Mouse (Mus musculus) neural tube, embryonic 14.5 days (tissue): Measurements from ENCODE around the gene Gm10382. TPM values are rescaled to one million over a fixed set of nuclear protein-coding genes. Genes with fewer than 3 reads are reported as not detected.

Experiments
- ATAC-seq: fragments of 200-750 bp; cut with Nextera tagmentation; 2 replicates; pipeline ENCODE4 v1.8.0; 2017; ENCODE audit warnings: low read depth, mild to moderate bottlenecking, moderate TSS enrichment, moderate library complexity
- H3K27ac ChIP-seq: fragments of 300-500 bp; sonication (generic); 2 replicates; pipeline ENCODE4 v1.5.1; 2014; ENCODE audit warnings: low read depth, mild to moderate bottlenecking, control low read depth, low read length, moderate library complexity, mixed read lengths
- H3K27me3 ChIP-seq: fragments of 300-500 bp; sonication (generic); 2 replicates; pipeline ENCODE4 v1.6.1; 2014; ENCODE audit warnings: low read length; ENCODE audit not compliant: control insufficient read depth, insufficient read depth
- H3K36me3 ChIP-seq: fragments of 300-500 bp; sonication (generic); 2 replicates; pipeline ENCODE4 v1.6.1; 2014; ENCODE audit warnings: low read length, mixed read lengths; ENCODE audit not compliant: control insufficient read depth, insufficient read depth
- H3K4me1 ChIP-seq: fragments of 300-500 bp; sonication (generic); 2 replicates; pipeline ENCODE4 v1.6.1; 2014; ENCODE audit warnings: low read length; ENCODE audit not compliant: control insufficient read depth, insufficient read depth
- H3K4me2 ChIP-seq: fragments of 300-500 bp; sonication (generic); 2 replicates; pipeline ENCODE4 v1.6.1; 2014; ENCODE audit warnings: mild to moderate bottlenecking, low read depth, low read length, control low read depth
- H3K4me3 ChIP-seq: fragments of 300-500 bp; sonication (generic); 2 replicates; pipeline ENCODE4 v1.5.1; 2014; ENCODE audit warnings: low read depth, low read length, control low read depth, mixed read lengths
- H3K9ac ChIP-seq: fragments of 300-500 bp; sonication (generic); replicated peaks from 2 replicates; pipeline ENCODE4 v1.6.1; 2014; ENCODE audit warnings: low read depth, mild to moderate bottlenecking, control low read depth, low read length, mixed read lengths
- H3K9me3 ChIP-seq: fragments of 300-500 bp; sonication (generic); 2 replicates; pipeline ENCODE4 v1.6.1; 2016; ENCODE audit warnings: low read length; ENCODE audit not compliant: control insufficient read depth
- WGBS: fragments of 180-500 bp; shearing (Covaris S2); extraction: QIAGEN DNeasy Blood & Tissue Kit; methylation state at CpG from one replicate; pipeline ENCODE4 v1.1.7; 2014; 5-methylcytosine and 5-hydroxymethylcytosine counted together
- polyA plus RNA-seq: library from polyadenylated mRNA; unstranded; fragments of >200 nt; fragmentation: Nextera tagmentation; extraction: Ambion mirVana; gene quantifications from 2 replicates; pipeline ENCODE4 v1.2.1, GENCODE M21; 2014

Gene Gm10382
- polyA plus RNA-seq, 1 experiment from 2014 or later, result 0.50 TPM

- H3K9ac ChIP-seq, result no peak overlapping the region
- no peaks in the 10 kb centered on the region for H3K4me1 ChIP-seq
- no peak overlapping the region for H3K27ac ChIP-seq
- WGBS, result 63% methylated on average over 7 of the region's 7 CpGs
- no peaks in the 10 kb centered on the region for H3K9me3 ChIP-seq
- no peak overlapping the region for H3K4me2 ChIP-seq
- H3K36me3 ChIP-seq, result no peaks in the 10 kb centered on the region
- H3K4me3 ChIP-seq, result no peak overlapping the region
- H3K27me3 ChIP-seq, result no peaks in the 10 kb centered on the region
- ATAC-seq, result no peak
Observed at GRCm38 (mm10) chr5:125400903-125401302, 11.8 kb downstream of the Gm10382 start.

- Histone ChIP-seq H3K9ac (no peak overlapping the region), H3K4me3 (no peak overlapping the region), H3K27me3 (no peaks in the 10 kb centered on the region), H3K4me2 (no peak overlapping the region), H3K4me1 (peaks cover 7% of the 10 kb centered on the region), H3K36me3 (no peaks in the 10 kb centered on the region), H3K9me3 (no peaks in the 10 kb centered on the region), H3K27ac (no peak overlapping the region)
- ATAC-seq, result no peak
- 66% methylated on average over 10 of the region's 10 CpGs for WGBS
Observed at GRCm38 (mm10) chr5:125402476-125402875, 13.4 kb downstream of the Gm10382 start.

- Histone ChIP-seq H3K27ac (no peak overlapping the region), H3K4me3 (no peak overlapping the region), H3K27me3 (no peaks in the 10 kb centered on the region), H3K9ac (no peak overlapping the region), H3K4me1 (peaks cover 7% of the 10 kb centered on the region), H3K36me3 (no peaks in the 10 kb centered on the region), H3K9me3 (no peaks in the 10 kb centered on the region), H3K4me2 (no peak overlapping the region)
- WGBS, result 60% methylated on average over 6 of the region's 6 CpGs
- no peak for ATAC-seq
Observed at GRCm38 (mm10) chr5:125402991-125403390, 13.9 kb downstream of the Gm10382 start.

DNA sequence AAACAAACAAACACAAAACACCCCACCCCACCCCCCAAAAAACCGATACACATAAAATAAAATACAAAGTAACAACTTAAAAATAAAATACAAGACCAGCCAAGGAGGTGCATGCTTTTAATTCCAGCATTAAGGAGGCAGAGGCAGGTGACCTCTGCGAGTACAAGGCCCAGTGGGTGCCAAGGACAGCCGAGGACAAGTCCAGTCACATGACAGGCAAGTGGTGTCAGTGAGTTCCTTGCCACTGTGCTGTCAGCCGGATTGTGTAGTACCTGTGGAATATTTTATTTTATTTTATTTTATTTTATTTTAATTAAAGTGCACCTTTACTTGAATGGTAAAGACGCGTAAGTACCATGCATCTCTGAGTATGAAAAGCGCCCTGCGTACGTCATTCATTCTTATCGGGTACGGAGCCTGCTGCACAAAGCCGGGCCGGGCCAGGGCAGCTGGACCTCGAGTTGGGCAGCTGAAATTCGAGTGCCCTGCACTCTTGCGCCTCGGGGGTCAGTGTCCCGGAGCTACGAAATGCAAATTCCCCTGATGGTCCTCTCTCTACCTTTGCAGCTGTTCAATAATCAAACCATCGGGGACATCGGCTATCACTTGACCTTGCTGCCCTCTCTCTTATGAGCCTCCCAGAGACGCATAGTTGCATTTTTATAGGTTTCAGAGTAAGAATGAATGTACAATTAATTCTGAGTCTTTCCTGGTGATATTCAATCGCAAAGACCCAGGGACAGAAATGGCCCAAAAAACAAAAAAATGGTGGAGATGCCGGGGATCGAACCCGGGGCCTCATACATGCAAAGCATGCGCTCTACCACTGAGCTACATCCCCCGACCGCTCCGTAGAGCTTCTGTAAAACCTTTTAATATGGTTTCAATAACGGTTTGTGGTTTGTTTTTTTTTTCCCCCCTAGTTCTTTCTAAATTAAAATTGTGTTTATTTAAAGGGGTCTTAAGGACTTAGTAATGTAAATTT lies 14.7 kb downstream of the Gm10382 start:
- WGBS, result 15% methylated on average over 31 of the region's 31 CpGs
- peak overlapping the region; percentile 39; the same call in 1 of the 2 replicates for H3K27ac ChIP-seq

GRCm38 (mm10) chr5:125404536-125404902 lies 15.4 kb downstream of the Gm10382 start:
- H3K9me3 ChIP-seq, result no peaks in the 10 kb centered on the region
- H3K4me2 ChIP-seq, result peak overlapping the region; percentile 44
- H3K27me3 ChIP-seq, result no peaks in the 10 kb centered on the region
- 2% methylated on average over 7 of the region's 7 CpGs for WGBS
- peak overlapping the region; percentile 73 for H3K27ac ChIP-seq
- H3K9ac ChIP-seq, result peak overlapping the region; percentile 52; the same call in 1 of the 2 replicates
- H3K36me3 ChIP-seq, result no peaks in the 10 kb centered on the region
- H3K4me3 ChIP-seq, result peak overlapping the region; percentile 46
- ATAC-seq, result no peak
- H3K4me1 ChIP-seq, result peaks cover 7% of the 10 kb centered on the region

More for the DNA sequence above, 14.7 kb downstream of the Gm10382 start:
- Histone ChIP-seq H3K4me3 (peak overlapping the region; percentile 46), H3K9ac (no peak overlapping the region; the same call in 1 of the 2 replicates), H3K4me1 (peaks cover 7% of the 10 kb centered on the region), H3K27me3 (no peaks in the 10 kb centered on the region), H3K36me3 (no peaks in the 10 kb centered on the region), H3K4me2 (peak overlapping the region; percentile 56), H3K9me3 (no peaks in the 10 kb centered on the region)
- ATAC-seq, result no peak

DNA sequence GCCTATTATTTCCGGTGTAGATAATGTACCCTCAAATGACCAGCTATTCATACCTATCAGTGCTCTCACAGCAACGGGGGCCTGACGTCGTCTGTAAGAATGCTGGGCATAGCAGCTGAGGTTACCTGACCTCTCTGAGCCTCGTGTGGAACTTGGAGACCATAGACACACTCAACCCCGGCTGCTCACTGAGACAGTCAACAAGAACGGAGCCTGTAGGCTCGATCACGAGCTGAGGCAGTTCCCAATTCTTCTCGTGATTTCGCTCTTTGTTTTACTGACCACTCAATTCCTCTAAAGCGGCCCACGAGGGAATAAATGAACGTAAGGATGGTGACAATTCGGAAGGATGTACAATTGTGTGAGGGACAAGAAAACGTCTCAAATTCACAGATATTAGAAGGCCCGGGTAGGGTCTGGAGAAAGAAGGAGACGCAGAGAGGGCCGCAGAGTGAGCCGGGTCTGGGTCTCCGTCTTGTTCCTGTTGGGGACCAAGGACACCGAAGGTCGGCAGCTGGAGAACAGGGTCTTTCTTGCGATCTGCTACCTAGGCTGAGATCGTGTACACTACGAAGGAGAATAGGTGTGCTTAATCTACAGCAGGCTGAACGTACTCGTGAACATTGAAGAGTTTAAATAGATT lies 15.9 kb downstream of the Gm10382 start:
- Histone ChIP-seq H3K27ac (peak overlapping the region; percentile 73), H3K36me3 (no peaks in the 10 kb centered on the region), H3K9ac (peak overlapping the region; percentile 52), H3K4me3 (peak overlapping the region; percentile 46), H3K27me3 (no peaks in the 10 kb centered on the region), H3K4me2 (peak overlapping the region; percentile 44), H3K4me1 (peaks cover 7% of the 10 kb centered on the region), H3K9me3 (no peaks in the 10 kb centered on the region)
- WGBS, result 1% methylated on average over 28 of the region's 28 CpGs
- peak; percentile 31; the same call in 1 of the 2 replicates for ATAC-seq

GRCm38 (mm10) chr5:125405546-125406248 lies 16.6 kb downstream of the Gm10382 start:
- peak; percentile 73 for ATAC-seq
- H3K4me2 ChIP-seq, result peak overlapping the region; percentile 44
- WGBS, result under 1% methylated on average over 31 of the region's 31 CpGs

GRCm38 (mm10) chr5:125406322-125407016 lies 17.3 kb downstream of the Gm10382 start:
- H3K4me1 ChIP-seq, result peaks cover 7% of the 10 kb centered on the region
- H3K9me3 ChIP-seq, result no peaks in the 10 kb centered on the region
- H3K4me3 ChIP-seq, result peak overlapping the region; percentile 46
- peak overlapping the region; percentile 73 for H3K27ac ChIP-seq
- H3K36me3 ChIP-seq, result no peaks in the 10 kb centered on the region
- 2% methylated on average over 20 of the region's 20 CpGs for WGBS
- peak overlapping the region; percentile 43 for H3K4me2 ChIP-seq
- peak overlapping the region; percentile 42 for H3K9ac ChIP-seq
- ATAC-seq, result peak; percentile 25; the same call in 1 of the 2 replicates
- no peaks in the 10 kb centered on the region for H3K27me3 ChIP-seq

More at GRCm38 (mm10) chr5:125405546-125406248, 16.6 kb downstream of the Gm10382 start:
- H3K27ac ChIP-seq, result peak overlapping the region; percentile 73
- peak overlapping the region; percentile 52 for H3K9ac ChIP-seq
- H3K4me1 ChIP-seq, result peaks cover 7% of the 10 kb centered on the region
- H3K27me3 ChIP-seq, result no peaks in the 10 kb centered on the region
- no peaks in the 10 kb centered on the region for H3K9me3 ChIP-seq
- peak overlapping the region; percentile 46 for H3K4me3 ChIP-seq
- H3K36me3 ChIP-seq, result no peaks in the 10 kb centered on the region
